Mouse (Mus musculus) cerebellum, postnatal 14 days (tissue): Measurements from ENCODE around the gene Tiam1.
"Not testable (repeated sequence)": the region's sequence is repeated elsewhere in the genome, so short reads cannot be mapped to it uniquely, and the experiment has no call there.

Experiments
- DNase-seq, 2 experiments: peaks; one replicate each; pipeline ENCODE4 v3.0.0; 2021; ENCODE audit warnings: mixed read lengths in 2 of 2

The Tiam1 gene

DNA sequence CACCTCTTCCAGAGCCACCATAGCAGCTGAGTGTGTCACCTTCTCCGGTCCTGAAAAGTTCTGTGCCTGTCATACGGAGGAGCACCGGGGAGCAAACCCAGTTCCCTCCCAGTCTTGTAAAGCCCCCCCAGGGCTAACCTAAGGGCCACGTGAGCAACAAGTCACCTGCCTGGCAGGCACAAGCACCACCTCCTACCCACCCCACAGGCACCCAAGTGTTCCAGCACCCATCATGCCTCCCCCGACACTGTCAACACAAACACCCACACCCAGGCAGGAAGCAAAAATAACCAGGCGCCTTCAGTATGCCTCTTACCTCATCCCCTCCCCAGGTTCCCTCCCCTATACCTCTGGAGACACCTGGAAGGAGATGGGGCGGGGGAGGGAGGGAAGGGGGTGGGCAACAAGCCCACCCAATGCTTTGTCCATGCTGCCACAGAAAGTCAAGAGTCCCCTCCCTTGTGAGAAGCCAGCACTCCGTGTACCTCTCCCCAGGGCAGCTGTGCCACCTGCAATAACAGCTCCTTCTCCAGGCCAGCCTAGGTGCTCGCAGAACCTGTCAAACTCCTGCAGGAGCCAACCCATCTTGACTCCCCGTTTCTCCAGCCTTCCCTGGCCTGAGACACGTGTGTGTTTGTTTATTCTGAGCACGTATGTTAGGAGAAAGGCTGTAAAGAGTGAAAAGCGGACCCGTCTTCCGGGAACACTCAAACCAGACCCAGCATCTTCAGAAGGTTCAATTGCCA lies 38.7 kb downstream of the Tiam1 start:
- DNase-seq, result no peak

GRCm38 (mm10) chr16:90103726-90104125 lies 39.8 kb downstream of the Tiam1 start:
- peak in 1 of 2 experiments; percentile 21 for DNase-seq

DNA sequence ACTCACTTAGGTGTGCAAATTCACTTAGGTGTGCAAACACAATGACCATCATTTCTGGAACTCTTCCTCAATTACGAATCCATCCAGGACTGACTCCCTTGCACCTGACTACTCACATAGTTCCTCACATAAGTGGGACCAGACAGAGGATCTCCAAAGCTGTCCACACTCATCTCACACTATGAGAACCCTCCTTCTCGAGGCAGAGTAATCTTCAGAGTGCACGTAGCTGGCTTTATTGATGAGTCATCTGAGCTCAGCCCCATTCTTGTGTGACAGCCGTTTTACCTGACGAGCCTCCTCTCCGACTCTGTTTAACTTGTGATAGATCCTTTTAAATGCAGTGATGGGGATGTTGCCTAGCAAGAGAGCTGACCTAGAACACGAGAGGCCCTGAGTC lies 41.0 kb downstream of the Tiam1 start:
- no peak for DNase-seq

- DNase-seq, result no peak
Observed at GRCm38 (mm10) chr16:90098191-90098605, 45.4 kb downstream of the Tiam1 start.

- no peak for DNase-seq
Observed at GRCm38 (mm10) chr16:90097769-90098168, 45.8 kb downstream of the Tiam1 start.

DNA sequence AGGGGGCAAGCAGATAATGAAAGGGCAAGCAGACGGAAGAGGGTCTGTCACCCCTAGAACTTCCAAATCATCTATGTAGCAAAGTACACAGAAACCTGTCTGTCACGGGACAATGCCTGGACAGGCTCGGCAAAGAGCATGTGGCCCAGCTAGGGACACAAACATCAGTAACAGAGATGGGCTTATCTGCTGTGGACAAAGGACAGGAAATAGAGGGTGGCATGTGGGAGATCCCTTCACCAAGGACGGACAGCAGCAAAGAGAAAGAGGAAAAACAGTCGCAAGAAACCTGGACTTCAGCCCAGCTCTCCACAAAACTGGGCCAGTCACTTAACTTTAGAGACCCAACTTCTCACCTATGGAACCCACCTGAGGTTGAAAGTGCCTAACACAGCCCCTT lies 47.6 kb downstream of the Tiam1 start:
- no peak for DNase-seq

DNA sequence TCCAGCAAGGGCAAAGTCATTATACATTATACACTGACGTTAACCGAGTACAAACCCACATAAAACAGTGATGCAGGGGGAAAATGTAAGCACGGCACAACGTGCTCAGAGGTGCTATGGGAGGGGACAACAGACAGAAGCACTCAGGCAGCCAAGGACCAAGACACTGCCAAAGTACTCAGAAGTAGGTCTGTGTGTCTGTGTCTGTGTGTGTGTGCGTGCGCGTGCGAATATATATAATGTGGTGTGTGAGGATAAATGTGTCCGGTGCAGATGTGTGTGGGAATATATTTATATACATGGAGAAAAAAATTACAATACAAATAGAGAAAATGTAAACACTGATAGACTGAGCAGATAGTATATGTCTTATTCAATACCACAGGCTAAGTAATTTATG lies 50.6 kb downstream of the Tiam1 start:
- DNase-seq, result no peak

GRCm38 (mm10) chr16:90091906-90092305 lies 51.7 kb downstream of the Tiam1 start:
- DNase-seq, result no peak

- DNase-seq, result peak; percentile 57 to 59
Observed at GRCm38 (mm10) chr16:90091112-90091720, 52.4 kb downstream of the Tiam1 start.

DNA sequence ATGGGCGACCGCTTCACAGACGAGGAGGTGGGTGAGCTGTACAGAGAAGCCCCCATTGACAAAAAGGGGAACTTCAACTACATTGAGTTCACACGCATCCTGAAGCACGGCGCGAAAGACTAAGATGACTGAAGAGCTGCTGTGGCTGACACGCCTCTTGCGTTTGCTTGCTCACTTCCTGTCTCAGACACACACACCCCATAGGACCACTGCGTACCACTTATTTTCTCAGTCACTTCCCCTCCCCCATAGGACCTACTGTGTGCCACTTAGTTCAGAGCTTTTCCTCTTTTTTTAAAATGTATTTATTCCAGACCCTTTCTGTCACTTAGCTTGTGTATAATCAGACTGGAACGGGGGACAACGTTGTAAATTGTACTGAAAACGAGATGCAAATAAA lies 53.2 kb downstream of the Tiam1 start:
- DNase-seq, result no peak

GRCm38 (mm10) chr16:90087256-90087655 lies 56.3 kb downstream of the Tiam1 start:
- DNase-seq, result no peak

DNA sequence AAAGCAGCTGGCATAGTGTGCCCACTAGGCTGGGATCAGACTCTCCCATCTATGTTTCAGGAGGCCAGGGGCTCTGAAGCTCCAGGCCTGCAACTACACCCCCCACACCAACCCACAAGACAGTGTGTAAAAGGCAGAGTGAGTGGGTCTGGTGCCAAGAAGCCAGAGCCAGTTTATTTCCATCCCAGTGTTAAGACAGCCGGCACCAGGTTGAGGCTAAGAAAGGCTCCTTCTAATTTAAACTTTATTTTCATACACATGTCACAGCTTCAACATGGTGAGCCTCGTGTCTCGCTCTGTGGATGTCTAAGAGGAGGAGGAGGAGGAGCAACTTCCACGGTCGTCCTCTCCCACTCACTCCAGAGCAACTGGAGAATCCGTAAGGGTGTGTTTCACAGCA lies 57.5 kb downstream of the Tiam1 start:
- DNase-seq, result peak; percentile 43 to 51

DNA sequence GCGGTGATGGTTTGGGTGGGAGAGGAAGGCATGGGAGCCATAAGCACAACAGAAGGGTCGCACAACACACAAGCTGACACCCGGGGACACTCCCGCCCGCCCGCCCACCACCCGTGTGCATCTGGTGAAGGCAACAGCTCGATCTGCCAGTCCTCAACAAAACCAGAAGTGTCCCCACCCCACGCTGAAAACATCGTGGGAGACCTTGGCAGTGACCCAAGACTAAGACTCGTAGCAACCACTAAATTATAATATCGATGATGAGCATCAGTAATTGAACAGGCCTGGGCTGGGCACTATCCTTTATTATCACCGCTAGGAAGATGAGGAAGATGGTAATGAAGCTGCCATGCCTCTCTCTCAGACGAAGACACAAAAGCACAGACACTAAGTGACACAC lies 58.0 kb downstream of the Tiam1 start:
- no peak for DNase-seq

DNA sequence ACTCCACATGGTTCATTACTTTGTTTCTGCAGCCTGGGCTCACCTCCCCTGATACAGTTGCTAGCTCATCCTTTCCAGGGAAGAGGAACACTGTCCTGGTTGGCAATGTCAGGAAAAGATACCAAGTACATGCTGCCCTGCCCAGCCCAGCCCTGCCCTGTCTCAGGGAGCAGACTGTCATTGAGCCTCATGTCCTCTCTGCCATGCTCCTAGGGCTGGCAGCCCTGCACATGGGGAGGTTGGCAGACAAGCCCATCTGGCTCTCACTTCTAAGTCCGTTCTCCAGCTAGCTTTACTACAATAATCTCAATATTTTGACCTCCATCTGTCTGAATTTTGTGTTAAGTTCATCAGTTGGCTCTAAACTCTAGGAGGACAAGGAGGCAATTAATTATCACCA lies 62.4 kb downstream of the Tiam1 start:
- DNase-seq, result peak; percentile 75 to 77

DNA sequence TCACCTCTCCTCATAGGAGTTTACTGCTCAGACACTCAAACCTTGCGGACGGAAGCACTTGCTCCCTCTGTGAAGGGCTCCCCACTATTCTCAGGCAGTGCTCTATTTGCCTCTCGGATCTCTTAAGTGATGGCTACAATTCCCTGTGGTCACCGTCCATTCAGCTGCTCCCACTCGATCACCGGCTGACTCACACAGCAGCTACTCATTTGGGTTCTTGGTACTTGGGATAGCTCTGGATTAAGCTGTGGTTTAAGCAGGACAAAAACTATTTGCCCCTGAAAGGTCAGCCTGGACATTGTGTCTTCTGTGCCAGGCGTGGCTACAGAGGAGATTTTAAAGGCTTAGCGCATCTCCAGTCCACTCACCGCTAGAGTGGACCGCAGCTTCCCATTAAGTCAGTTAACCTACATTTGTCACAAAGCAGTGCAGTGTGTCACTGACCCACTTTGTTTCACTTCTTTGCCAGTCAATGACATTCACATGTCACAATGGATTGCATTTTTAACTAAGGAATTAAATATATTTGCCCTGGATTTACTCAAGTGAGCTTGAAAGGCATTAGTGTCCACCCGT lies 64.7 kb downstream of the Tiam1 start:
- no peak for DNase-seq

- peak; percentile 50 to 52 for DNase-seq
Observed at GRCm38 (mm10) chr16:90073510-90073909, 70.1 kb downstream of the Tiam1 start.

DNA sequence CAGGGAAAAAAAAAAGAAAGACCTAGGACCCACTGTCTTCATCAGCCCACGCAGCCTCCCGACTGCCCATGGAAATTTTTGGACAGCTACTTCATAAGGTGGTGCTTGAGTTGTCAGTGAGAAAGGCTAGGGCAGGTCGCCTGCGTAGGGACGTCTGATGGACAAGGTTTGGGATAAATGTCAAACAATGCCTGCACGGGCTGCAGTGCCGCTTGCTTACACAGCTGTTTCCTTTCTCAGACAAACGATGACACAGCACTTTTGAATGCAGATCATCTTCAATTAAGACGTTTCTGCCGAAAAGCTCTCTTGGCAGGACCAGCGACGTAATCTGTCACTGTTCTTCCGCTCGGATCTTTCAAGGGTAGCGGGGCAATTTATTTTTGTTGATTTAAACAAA lies 70.9 kb downstream of the Tiam1 start:
- peak in 1 of 2 experiments; percentile 28 for DNase-seq

DNA sequence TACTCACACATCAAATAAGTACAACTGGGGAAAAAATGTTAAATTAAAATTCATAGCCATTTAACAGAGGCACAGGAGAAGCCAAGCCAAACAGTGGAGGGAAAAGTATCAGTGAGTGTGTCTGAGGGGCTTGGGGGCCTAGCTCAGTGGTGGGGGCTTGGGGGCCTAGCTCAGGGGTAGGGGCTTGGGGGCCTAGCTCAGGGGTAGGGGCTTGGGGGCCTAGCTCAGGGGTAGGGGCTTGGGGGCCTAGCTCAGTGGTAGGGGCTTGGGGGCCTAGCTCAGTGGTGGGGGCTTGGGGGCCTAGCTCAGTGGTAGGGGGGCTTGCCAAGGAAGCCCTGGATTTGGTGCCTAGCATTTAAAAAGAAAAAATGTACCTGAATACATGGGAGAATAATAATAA lies 72.4 kb downstream of the Tiam1 start:
- not testable (repeated sequence) for DNase-seq

- no peak for DNase-seq
Observed at GRCm38 (mm10) chr16:90070104-90070503, 73.5 kb downstream of the Tiam1 start.

GRCm38 (mm10) chr16:90069197-90069596 lies 74.4 kb downstream of the Tiam1 start:
- no peak for DNase-seq

DNA sequence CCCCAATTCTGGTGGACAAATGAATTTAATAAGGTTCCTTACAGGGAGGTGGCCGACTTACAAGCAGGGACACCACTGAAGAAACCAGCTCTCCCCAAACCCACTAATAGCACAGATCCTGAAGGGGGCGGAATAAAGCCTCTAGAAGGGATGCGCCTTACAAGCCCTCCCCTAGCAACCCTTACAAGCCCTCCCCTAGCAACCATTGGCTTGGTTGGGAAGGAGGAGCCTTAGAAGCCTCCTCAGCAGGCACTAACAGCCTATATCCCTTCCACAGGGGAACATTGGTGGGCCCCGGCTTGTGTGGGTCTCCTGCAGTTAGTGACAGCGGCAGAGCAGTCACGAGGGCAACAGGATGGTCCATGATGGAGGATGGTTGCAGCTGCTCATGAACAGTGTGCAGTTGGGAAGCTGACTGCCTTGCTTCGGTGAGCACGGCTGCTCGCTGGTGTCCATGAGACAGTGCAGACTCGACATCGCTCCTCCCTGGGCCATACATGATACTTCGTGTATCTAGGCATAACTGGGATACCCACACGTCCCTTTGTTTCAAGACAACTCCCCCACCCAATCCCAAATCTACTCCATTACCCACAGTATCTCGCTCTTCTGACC lies 90.6 kb downstream of the Tiam1 start:
- peak in 1 of 2 experiments; percentile 29 for DNase-seq

GRCm38 (mm10) chr16:90052409-90052808 lies 91.2 kb downstream of the Tiam1 start:
- DNase-seq, result no peak

GRCm38 (mm10) chr16:90051051-90051450 lies 92.5 kb downstream of the Tiam1 start:
- DNase-seq, result no peak

DNA sequence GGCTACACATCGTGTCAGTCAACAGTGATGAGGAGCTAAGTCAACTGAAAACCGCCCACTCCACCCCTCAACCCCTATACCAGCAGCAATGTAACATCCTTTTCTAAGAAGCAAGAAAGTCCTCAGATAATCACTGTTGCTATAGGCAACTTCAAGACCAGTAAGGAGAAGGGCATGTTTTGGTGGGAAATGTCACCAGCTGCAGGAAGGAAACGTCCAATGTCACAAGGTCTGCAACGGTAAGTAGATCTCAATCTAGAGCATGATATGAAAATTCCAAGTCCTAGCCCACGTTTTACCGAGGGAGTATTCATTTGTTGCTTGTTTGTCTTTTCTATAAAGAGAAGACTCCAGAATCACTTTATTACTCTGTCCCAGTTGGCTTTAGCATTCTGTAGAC lies 95.7 kb downstream of the Tiam1 start:
- no peak for DNase-seq
